Mouse (Mus musculus) splenic B cell, adult 2 months (primary cell): Measurements from ENCODE around the gene Ppp1r15b.

Source experiments
- DNase-seq: peaks from one replicate; pipeline ENCODE4 v3.0.0-alpha.2; 2011; ENCODE audit warnings: low read depth, low spot score
- H3K27me3 ChIP-seq: 2 replicates; pipeline ENCODE4 v1.6.1; 2012; ENCODE audit warnings: mild to moderate bottlenecking, low read length, moderate library complexity, mixed read lengths; ENCODE audit not compliant: control insufficient read depth, poor library complexity, insufficient read depth, severe bottlenecking
- H3K36me3 ChIP-seq: 2 replicates; pipeline ENCODE4 v1.6.1; 2012; ENCODE audit warnings: mild to moderate bottlenecking, low read length, moderate library complexity, mixed read lengths; ENCODE audit not compliant: control insufficient read depth, poor library complexity, insufficient read depth, severe bottlenecking

Ppp1r15b gene

GRCm38 (mm10) chr1:133130638-133131560, at the start of gene Ppp1r15b:
Gene Ppp1r15b, plus strand, starts transcription at chr1:133131143.
- H3K36me3 ChIP-seq, result peaks cover 7% of the 10 kb centered on the region; the same call in 1 of the 2 replicates
- peak; percentile 98 for DNase-seq
- H3K27me3 ChIP-seq, result no peaks in the 10 kb centered on the region

- DNase-seq, result peak; percentile 91
- Histone ChIP-seq H3K36me3 (peaks cover 9% of the 10 kb centered on the region), H3K27me3 (no peaks in the 10 kb centered on the region)
Observed at GRCm38 (mm10) chr1:133083003-133083546, 47.9 kb upstream of the Ppp1r15b start.

DNA sequence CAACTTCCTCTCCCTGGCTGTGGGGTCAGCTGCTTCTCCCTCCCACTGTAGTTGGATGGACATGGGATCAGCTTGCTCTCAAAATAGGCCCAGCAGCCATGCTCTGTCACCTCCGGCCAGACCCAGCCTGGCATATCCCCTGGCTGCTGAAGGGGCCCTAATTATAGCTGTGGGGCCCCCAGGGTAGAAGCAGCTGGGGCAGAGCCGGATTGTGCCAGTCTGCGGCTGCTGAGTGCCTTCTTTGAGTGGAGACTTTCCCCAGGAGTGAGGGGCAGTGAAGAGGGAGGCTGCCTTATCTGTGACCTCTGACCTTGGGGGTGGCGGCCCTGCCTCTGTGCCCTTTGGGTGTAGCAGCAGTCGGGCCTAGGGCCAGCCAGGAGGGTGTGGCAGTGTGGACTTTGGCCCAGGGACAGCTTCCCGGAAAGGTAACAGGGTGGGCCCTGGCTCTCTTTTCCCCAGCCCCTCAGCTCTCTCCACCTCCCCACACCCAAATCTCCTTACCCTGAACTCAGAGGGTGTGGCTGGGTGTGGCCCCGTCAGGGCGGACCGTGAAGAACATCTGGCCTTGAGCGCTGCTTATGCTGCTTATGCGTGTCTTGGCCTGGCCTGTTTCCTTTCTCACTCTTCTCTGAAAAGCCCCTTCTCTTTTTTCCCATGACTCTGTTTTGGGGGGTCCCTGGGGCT, 46.9 kb upstream of the Ppp1r15b start:
- peaks cover 8% of the 10 kb centered on the region for H3K36me3 ChIP-seq
- DNase-seq, result peak; percentile 72
- H3K27me3 ChIP-seq, result no peaks in the 10 kb centered on the region

DNA sequence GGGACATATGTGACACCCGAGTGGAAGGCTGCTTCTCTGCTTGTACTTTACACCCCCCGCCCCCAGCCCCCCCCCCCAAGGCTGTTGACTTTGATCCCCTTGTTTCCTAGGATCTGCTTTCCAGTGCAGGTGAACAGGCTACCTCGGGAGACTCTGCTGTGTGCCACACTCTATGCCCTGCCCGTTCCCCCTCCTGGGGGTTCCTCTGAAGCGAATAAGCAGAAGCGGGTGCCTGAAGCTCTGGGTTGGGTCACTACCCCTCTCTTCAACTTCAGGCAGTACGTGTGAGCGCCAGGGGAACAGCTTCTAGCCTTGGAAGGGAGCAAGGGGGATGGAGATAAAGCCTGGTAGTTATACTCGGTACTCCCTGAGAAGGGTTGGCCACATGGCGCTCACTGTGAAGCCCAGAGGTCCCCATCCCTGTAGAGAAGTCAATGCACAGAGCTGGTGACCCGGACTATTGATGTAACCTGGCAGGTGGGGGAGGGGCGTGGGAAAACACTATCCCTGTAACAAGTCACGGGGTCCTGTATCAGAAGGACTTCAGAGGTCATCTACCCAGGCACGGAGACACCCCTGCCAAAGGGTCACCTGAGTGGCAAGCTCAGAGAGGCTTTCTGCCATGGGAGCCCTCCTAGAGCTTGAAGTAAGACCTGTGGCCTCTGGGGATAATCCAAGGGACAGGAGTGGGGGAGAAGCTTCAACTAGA, 46.1 kb upstream of the Ppp1r15b start:
- DNase-seq, result peak; percentile 61
- no peaks in the 10 kb centered on the region for H3K27me3 ChIP-seq
- peaks cover 13% of the 10 kb centered on the region for H3K36me3 ChIP-seq

GRCm38 (mm10) chr1:133085417-133085742, 45.6 kb upstream of the Ppp1r15b start:
- Histone ChIP-seq H3K27me3 (no peaks in the 10 kb centered on the region), H3K36me3 (peaks cover 15% of the 10 kb centered on the region)
- no peak for DNase-seq

DNA sequence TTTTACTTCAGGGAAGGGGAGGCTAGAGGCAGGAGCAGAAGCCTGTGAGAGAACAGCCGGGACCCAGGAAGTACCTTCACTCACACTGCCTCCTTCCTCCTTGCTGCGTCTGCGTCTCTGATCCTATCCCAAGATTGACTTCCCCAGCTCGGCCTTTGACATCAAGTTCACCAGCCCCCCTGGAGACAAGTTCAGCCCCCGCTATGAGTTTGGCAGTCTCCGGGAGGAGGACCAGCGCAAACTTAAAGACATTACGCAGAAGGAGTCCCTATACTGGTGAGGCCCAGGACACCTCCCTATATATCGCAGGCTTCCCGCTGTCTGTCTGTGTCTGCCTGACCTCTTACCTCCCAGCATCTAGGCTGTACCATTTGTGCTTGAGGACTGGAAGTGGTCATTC, 44.1 kb upstream of the Ppp1r15b start:
- DNase-seq, result no peak
- H3K27me3 ChIP-seq, result no peaks in the 10 kb centered on the region
- peaks cover 20% of the 10 kb centered on the region for H3K36me3 ChIP-seq

GRCm38 (mm10) chr1:133087206-133087905, 43.6 kb upstream of the Ppp1r15b start:
- peak; percentile 87 for DNase-seq
- peaks cover 20% of the 10 kb centered on the region for H3K36me3 ChIP-seq
- no peaks in the 10 kb centered on the region for H3K27me3 ChIP-seq

DNA sequence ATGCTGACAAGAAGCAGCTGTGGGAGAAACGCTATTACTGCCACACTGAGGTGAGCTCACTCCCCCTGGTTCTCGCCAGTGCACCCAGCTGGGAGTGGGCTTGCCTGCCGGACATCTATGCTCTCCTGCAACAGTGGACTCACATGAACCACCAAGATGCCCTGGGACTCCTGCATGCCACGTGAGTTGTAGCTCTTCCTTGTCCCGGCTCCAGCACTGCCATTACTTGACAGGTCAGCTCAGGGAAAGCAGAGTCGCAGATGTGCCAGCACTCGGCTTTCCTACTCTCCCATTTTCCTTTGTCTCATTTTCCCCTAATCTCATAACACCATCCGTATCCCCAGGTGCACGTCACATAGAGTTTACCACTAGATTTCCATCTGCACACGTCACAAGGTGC, 42.7 kb upstream of the Ppp1r15b start:
- DNase-seq, result no peak
- H3K27me3 ChIP-seq, result no peaks in the 10 kb centered on the region
- H3K36me3 ChIP-seq, result peaks cover 21% of the 10 kb centered on the region

- H3K27me3 ChIP-seq, result no peaks in the 10 kb centered on the region
- DNase-seq, result no peak
- peaks cover 26% of the 10 kb centered on the region for H3K36me3 ChIP-seq
Observed at GRCm38 (mm10) chr1:133089415-133089814, 41.5 kb upstream of the Ppp1r15b start.

DNA sequence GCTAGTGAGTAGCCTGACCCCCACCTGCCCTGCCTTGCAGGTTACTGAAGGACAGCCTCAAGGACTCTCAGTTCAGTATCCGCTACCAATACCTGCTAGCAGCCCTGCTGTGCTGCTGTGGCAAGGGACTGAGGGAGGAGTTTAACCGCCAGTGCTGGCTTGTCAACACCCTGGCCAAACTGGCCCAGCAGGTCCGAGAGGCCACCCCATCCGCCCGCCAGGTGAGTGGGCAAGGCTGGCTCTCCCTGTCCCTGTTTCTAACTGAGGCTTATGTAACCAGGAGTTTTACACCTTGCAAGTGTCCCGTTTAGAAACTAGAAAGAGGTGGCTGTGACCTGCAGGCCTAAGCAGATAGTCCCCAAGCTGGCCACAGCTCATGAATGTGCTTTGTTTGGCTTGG, 40.3 kb upstream of the Ppp1r15b start:
- Histone ChIP-seq H3K36me3 (peaks cover 32% of the 10 kb centered on the region), H3K27me3 (no peaks in the 10 kb centered on the region)
- DNase-seq, result no peak

- DNase-seq, result no peak
- no peaks in the 10 kb centered on the region for H3K27me3 ChIP-seq
- peaks cover 30% of the 10 kb centered on the region for H3K36me3 ChIP-seq
Observed at GRCm38 (mm10) chr1:133091483-133091882, 39.5 kb upstream of the Ppp1r15b start.

DNA sequence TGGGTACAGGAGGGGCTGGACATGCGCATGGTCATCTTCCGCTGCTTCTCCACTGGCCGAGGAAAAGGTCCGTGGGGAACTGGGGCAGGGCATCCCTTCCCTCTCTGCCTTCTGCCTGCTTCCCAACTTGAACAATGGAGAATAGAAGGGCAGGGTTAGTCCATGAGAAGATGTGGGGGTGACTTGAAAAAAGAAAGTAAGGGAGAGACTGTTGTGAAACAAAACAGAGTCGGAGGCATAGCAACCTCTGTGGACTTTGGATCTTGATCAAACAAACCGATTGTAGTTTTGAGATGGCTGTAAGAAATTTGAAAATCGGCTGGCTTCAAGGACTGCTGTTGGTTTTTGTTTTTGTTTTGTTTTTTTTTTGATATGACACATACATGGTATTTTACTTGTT, 37.2 kb upstream of the Ppp1r15b start:
- Histone ChIP-seq H3K27me3 (no peaks in the 10 kb centered on the region), H3K36me3 (peaks cover 32% of the 10 kb centered on the region)
- DNase-seq, result no peak

- Histone ChIP-seq H3K27me3 (no peaks in the 10 kb centered on the region), H3K36me3 (peaks cover 34% of the 10 kb centered on the region)
- DNase-seq, result peak; percentile 86
Observed at GRCm38 (mm10) chr1:133100980-133101798, 29.8 kb upstream of the Ppp1r15b start.
